Mouse (Mus musculus) cerebellum, adult 2 months (tissue): Measurements from ENCODE around the gene Gstm3.

ENCODE experiments used
- CTCF ChIP-seq: fragments of 200-500 bp; IDR thresholded peaks from 2 replicates; pipeline ENCODE4 v1.5.1; 2011; ENCODE audit warnings: low read depth, mild to moderate bottlenecking, control low read depth, low read length, moderate library complexity, borderline replicate concordance; ENCODE audit not compliant: insufficient read depth
- POLR2A ChIP-seq: fragments of 200-500 bp; IDR thresholded peaks from 2 replicates; pipeline ENCODE4 v1.6.1; 2011; ENCODE audit warnings: low read length, control low read depth, borderline replicate concordance; ENCODE audit not compliant: insufficient read depth

- no peak for TF ChIP-seq CTCF
- TF ChIP-seq POLR2A: no peak
Measured at GRCm38 (mm10) chr3:107920348-107920747, 48.7 kb downstream of the Gstm3 start.
